Mouse (Mus musculus): ENCODE data around the gene Spsb1.

Spsb1 gene

GRCm38 (mm10) chr4:149886298-149887271, 68.3 kb downstream of the Spsb1 start:
- no peak for DNase-seq (ENCODE audit: low read depth, low spot score)

GRCm38 (mm10) chr4:149883990-149884389, 70.9 kb downstream of the Spsb1 start:
- no peak for DNase-seq (ENCODE audit: low read depth, low spot score)

- DNase-seq (ENCODE audit: low read depth, low spot score): no peak
These were observed 72.5 kb downstream of the Spsb1 start for GRCm38 (mm10) chr4:149882139-149882916.

DNA sequence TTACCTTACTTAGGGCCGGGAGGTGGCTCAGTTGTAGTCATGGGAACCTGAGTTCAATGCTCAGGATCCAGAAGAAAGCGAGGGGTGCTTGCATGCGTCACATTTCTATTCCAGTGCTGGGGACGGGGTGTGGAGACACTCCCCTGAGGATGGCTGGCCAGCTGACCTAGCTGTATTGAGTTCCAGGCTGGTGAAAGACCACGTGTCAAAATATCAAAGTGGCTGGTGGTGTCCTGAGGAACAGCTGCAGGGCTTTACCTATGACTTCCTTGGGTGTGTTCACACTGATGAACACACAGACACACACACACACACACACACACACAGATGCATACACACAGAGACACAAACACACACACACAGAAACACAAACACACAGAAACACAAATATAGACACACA, 73.9 kb downstream of the Spsb1 start:
- DNase-seq (ENCODE audit: low read depth, low spot score): no peak

DNA sequence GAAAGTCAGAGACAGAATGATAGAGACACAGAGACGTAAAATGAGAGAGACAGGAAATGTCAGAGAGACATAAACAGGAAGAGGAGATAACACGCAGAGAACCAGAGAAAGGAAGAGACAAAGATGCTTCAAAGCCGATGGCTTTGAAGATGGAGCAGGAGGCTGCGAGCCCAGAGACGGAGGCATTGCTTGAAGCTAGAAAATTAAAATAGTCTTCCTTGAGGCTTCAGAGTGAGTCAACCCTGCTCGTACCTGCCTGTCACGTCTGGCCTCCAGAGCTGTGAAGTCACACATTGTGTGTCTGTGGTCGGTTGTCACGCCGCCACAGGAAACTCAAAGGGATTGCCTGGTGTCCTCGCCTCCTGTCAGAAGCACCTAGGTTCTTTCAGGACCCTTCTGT, 74.9 kb downstream of the Spsb1 start:
- DNase-seq (ENCODE audit: low read depth, low spot score): no peak

- no peak for DNase-seq (ENCODE audit: low read depth, low spot score)
These were observed 76.8 kb downstream of the Spsb1 start for GRCm38 (mm10) chr4:149878021-149878449.

DNA sequence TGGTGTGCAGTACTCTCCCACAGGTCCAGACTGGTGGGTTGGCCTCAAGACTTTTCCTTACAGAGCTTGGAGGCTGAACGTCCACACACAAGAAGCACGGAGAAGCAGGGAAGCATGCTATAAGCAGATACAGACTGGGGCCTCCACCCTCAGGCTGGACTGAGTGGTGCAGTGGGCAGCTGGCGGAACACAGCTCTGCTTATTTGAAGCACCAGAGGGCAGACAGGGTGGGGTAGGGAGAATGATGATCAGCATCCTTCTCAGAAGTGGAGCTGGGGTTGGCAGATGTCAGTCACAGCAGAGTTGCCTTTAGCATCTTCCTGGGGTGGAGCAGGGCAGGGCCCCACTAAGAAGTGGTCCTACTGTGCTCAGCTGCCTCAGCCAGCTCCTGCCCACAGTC, 77.6 kb downstream of the Spsb1 start:
- no peak for DNase-seq (ENCODE audit: low read depth, low spot score)

DNA sequence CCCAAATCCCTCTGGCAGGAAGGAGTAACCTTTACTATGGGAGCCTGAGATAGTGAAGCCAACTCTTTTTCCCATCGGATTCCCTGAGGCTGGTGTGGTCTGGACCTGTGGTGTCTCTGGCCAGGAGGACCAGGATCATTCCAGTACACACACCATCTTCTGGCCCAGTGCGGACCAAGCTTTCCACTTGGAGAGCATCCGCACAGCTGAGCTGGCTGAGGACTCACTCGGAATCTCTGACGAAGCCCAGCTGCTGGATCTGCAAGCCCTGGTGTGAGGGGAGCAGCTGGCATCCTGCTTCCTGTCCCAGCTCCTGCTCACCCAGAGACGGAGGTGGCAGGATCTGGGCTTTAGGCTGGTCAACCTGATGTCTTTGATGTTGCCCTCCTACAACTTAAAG, 78.1 kb downstream of the Spsb1 start:
- no peak for DNase-seq (ENCODE audit: low read depth, low spot score)

DNA sequence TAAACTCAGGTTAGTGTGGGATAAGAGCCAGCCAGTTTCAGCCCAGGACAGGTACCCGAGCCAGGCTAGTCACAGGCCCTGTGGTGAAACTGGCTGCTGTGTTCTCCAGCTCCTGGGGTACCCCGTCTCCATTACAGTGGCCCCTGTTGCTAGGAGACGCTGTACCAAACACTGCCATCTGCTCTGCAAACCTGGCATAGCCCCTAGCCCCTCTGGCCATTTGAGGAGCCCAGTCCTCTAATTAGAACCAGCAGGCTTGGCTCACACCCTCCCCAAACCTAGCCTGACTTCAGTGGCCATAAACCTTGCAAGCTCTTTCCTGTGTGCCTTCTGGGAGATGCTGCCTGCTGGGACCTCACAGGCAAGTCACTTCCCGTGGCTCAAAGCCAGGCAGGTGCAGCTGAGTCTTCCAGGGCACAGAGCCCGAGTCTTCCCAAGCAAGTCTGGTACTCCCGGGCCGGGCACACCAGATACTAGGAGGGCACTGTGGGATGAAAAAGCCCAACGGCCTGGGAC, 78.8 kb downstream of the Spsb1 start:
- DNase-seq (ENCODE audit: low read depth, low spot score): peak; percentile 91

DNA sequence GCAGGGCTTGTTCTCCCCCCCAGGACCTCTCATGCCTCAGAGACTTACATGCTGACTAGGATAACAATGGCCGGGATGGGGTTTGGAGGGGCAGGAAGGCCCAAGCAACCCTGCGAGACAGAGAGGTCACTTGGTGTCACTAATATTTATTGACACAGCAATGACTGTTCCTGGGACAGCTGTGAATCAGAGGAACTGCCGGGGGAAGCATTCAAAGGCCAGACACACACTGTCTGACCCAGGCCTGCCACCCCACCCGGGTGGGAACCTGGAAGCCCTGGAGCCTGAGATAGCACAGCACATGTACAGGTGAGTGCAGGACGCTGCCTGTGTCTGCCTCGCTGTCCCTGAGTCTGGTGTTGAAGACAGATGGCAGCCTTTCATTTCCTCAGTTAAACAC, 79.5 kb downstream of the Spsb1 start:
- no peak for DNase-seq (ENCODE audit: low read depth, low spot score)

- no peak for DNase-seq (ENCODE audit: low read depth, low spot score)
These were observed 82.6 kb downstream of the Spsb1 start for GRCm38 (mm10) chr4:149872236-149872635.

- no peak for DNase-seq (ENCODE audit: low read depth, low spot score)
These were observed 83.3 kb downstream of the Spsb1 start for GRCm38 (mm10) chr4:149871582-149871981.

- DNase-seq (ENCODE audit: low read depth, low spot score): no peak
These were observed 83.8 kb downstream of the Spsb1 start for GRCm38 (mm10) chr4:149871014-149871413.

DNA sequence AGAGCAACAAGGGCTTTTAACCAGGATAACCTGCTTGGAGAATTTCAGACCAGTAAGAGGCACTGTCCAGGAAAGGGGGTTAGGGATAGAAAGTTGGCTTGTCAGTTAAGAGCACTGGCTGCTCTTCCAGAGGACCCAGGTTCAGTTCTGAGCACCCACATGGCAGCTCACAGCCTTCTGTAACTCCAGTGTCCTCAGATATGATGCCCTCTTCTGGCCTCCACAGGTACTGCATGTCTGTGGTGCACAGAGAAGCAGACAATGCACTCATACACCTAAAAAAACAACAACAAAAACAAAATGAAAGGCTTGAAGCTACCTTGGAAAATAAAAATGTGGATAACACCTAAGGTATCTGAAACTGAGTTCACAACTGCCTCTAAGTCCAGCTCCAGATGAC, 84.4 kb downstream of the Spsb1 start:
- DNase-seq (ENCODE audit: low read depth, low spot score): no peak

GRCm38 (mm10) chr4:149868725-149869124, 86.1 kb downstream of the Spsb1 start:
- DNase-seq (ENCODE audit: low read depth, low spot score): no peak

DNA sequence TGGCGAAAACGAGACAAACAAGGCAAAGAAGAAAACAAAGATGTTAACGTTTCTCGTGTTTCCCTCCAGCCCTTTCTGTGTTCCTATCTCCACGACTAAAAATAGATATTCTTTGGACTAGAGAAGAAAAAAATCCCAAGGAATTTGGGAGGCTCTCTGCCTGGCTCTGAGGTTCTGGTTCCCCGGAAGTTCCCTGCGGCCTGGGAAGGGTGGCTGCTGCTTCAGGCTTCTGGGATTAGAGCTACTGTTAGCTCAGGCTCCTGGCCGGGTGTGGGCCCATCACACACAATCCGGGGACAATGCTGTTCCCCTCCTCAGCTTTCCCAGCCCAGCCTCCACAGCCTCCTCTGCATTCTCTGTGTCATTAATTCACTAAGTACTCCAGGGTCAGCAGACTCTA, 86.8 kb downstream of the Spsb1 start:
- no peak for DNase-seq (ENCODE audit: low read depth, low spot score)

DNA sequence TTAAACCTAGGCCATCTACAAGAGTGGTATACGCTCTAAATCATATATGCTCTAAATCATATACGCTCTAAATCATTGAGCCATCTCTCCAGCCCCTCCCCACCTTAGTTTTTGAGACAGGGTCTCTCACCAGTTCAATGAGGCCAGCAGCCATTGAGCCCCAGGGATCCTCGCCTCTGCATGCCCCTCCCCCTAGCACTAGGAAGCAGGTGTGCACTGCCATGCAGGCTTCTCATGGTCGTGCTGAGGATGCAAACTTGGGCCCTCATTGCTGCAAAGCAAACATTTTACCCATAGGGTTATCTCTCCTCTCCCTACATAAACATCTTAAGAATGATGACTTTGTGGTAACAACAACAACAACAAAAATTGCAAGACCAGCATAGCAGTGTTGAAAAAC, 87.5 kb downstream of the Spsb1 start:
- no peak for DNase-seq (ENCODE audit: low read depth, low spot score)

GRCm38 (mm10) chr4:149864395-149864794, 90.4 kb downstream of the Spsb1 start:
- no peak for DNase-seq (ENCODE audit: low read depth, low spot score)

- DNase-seq (ENCODE audit: low read depth, low spot score): no peak
These were observed 91.3 kb downstream of the Spsb1 start for GRCm38 (mm10) chr4:149863522-149863921.

GRCm38 (mm10) chr4:149860393-149860792, 94.5 kb downstream of the Spsb1 start:
- no peak for DNase-seq (ENCODE audit: low read depth, low spot score)

- DNase-seq (ENCODE audit: low read depth, low spot score): no peak
These were observed 96.3 kb downstream of the Spsb1 start for GRCm38 (mm10) chr4:149858584-149858983.

DNA sequence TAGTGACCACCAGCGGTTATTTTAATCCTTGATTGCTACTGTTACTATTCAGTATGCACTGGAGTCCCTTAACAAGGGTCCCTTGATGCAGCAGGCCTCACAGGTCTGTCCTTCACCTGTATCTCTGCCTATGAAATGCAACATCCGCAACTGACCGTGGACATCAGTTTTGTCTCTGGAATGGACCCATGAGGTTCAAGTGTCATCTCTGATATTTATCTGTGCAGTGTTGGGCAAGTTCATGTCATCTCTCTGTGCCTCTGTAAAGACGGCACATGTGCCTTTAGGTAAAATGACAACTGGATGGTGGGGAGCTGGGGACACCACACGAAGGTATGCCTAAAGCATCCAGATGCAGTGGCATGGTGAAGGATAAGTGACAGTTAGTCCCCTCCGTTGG, 96.7 kb downstream of the Spsb1 start:
- DNase-seq (ENCODE audit: low read depth, low spot score): no peak

Measured in forelimb bud, embryonic 11.5 days (tissue).